Mouse (Mus musculus) ES-CJ7 (cell line): ENCODE results near the gene Gli3.

Experiments
- DNase-seq: peaks from one replicate; pipeline ENCODE4 v3.0.0; 2011; ENCODE audit warnings: low read depth, low spot score

Gene Gli3

GRCm38 (mm10) chr13:15714726-15715437 is 251.8 kb downstream of the Gli3 start:
- peak; percentile 53 for DNase-seq

GRCm38 (mm10) chr13:15721446-15721845 is 258.4 kb downstream of the Gli3 start:
- no peak for DNase-seq

- no peak for DNase-seq
Measured at GRCm38 (mm10) chr13:15722766-15723379, 259.8 kb downstream of the Gli3 start.

- DNase-seq, result no peak
Measured at GRCm38 (mm10) chr13:15724723-15725122, 261.7 kb downstream of the Gli3 start.

GRCm38 (mm10) chr13:15741771-15742170 is 278.7 kb downstream of the Gli3 start:
- no peak for DNase-seq

- DNase-seq, result no peak
Measured at GRCm38 (mm10) chr13:15742308-15742707, 279.3 kb downstream of the Gli3 start.

- no peak for DNase-seq
Measured at GRCm38 (mm10) chr13:15742777-15743176, 279.7 kb downstream of the Gli3 start.

- DNase-seq, result peak; percentile 81
Measured at GRCm38 (mm10) chr13:15758835-15759632, 296.0 kb downstream of the Gli3 start.

- DNase-seq, result no peak
Measured at GRCm38 (mm10) chr13:15759633-15760441, 296.8 kb downstream of the Gli3 start.

GRCm38 (mm10) chr13:15762291-15762690 is 299.3 kb downstream of the Gli3 start:
- DNase-seq, result no peak

- peak; percentile 54 for DNase-seq
Measured at GRCm38 (mm10) chr13:15762901-15763417, 299.9 kb downstream of the Gli3 start.

- DNase-seq, result no peak
Measured at GRCm38 (mm10) chr13:15777624-15778023, 314.6 kb downstream of the Gli3 start.
